Mouse (Mus musculus): ENCODE measurements around the gene Nr4a1.
A peak's percentile ranks its signal among the peaks of the same experiment; 100 is the strongest.

The Nr4a1 gene

DNA sequence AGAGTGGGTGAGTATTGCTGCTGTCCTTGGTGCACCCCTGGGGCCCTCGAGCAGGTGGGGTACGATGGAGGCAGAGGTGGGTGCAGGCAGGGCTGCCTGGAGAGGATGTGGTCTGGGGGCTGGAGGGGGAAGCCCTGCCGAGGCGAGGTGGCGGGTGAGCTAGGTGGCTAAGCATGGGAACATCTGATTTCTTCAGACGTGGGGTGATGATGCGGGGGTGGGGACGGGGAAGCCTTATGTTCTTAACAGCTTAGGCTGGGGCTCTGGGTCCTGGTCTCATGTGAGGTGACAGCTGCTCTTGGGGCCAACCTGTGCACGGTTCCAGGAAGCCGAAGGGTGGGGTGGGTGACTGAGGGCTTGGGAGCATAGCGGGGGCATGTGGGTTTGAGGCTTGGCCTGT lies 4.4 kb downstream of the Nr4a1 start:
- no peak for DNase-seq

DNA sequence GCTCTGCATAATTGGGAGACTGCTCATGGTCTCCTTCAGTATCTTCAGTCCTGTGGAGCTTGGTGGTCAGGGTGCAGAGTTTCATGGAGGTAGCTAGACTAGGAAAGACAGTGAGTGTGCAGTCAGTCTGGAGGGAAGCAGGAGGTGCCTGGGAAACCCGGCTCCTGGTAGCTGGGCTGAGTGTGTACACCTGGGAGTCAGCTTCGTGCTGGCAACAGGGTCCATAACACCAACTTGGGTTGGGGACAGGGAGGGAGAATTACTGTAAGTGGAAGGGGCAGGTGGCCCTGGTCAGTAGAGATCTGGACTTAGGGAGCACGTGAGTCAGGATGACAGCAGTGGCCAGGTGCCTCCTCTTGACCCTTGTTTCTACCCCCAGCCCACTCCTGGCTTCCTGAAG lies 5.9 kb downstream of the Nr4a1 start:
- no peak for DNase-seq

DNA sequence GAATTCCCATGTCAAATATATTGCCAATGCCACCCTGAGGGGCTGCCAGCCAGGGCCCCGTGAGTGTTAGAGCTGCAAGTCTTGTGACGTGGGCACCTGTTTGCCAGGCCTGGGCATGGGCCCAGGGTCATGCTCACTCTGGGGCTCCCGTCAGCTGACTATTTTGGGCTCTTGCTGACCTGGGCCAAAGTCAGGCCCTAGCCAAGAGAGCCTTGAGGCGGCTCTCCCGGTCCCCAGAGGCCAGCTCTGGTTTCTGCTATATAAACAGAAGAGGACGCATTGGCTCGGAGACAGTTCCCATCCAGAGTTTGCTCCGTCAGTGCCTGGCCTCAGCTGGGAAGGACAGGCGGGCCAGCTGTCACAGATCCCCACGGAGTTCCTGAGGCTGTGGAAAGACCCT lies 6.3 kb downstream of the Nr4a1 start:
- peak; percentile 65 for DNase-seq

DNA sequence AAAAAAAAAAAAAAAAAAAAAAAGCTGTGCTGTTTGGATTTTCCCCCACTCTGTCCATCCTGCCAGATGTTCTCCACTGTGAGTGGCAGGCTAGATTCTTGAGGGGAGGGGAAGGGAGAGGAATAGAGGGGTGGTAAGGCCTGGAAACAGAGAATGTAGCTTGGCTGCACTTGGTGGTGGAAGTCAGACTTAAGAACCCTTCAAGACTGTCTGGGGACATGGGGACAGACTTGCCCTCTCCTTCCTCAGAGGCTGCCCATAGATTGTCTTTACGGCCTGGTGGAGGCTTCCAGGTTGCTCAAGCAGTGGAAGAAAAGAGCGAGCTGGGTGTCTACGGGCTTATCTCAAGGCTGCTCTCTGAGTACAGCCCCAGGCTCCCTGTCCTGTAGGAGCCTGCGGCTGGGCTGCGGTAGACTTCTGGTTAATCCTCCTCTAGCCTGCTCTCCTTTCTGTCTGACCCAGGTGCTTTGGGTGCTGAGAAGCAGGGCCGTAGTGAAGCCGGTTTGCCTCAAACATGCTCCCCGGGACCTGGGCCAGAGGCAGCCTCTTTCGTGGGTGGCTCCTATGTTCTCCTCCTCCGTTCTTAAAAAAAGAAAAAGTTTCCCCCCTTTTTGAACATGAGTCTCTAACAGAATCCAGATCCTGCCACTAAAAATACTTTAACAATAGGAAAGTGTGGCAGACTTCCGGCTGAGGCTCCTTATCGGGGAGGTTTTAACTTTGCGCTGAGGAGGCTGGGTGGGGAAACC lies 7.0 kb downstream of the Nr4a1 start:
- no peak for DNase-seq

DNA sequence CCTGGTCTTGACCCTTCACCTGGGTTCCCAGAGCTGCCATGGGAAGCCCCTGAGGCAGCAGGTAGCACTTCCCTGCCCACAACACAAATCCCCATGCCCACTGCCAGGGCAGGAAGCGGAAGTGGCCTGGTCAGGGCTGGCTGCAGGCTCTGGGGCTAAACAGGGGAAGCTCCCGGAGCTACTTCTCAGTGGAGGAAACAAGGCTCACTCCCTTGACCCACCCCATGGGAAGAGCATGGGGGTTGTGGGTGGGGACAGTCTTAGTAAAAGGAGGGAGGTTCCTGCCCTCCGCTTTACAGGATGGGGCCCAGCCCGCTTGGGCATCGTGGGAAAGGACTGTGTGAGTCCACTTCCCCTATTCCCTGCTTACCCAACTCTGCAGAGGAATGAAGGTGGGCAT lies 8.4 kb downstream of the Nr4a1 start:
- peak; percentile 50 for DNase-seq

DNA sequence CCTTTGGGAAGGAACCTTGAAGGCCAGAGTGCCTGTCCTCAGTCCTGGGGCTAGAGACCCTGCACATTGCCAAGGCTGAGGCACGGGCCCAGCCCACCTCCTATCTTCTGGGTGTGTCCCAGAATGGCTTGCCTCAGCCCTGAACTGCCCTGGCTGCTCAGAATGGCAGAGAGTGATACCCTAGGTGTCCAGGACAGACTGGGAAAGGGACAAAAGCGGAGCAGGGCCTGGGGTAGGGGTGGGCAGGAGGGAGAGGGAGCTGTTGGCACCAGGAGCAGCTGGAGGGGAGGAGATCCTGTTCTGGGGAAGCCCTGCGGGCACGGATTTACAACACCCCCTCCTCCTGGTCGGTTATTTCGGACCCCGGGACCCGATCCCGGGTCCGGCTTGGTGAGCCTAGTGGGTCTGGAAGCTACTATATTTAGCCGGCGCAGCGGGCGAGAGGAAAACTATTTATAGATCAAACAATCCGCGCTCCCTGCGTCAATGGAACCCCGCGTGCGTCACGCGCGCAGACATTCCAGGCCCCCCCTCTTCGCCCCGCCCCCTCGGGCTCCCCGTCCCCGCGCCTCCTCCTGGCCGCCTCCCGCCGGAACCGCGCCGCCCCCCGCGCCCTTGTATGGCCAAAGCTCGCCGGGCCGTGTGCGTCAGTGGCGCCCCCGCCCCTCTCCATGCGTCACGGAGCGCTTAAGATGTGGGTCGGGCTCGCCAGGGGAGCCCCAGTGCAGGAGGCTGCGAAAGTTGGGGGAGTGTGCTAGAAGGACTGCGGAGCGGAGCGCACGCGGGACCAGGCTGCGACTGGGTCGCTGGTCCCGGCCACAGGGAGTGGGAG lies 12.3 kb downstream of the Nr4a1 start:
- DNase-seq = peak; percentile 98

DNA sequence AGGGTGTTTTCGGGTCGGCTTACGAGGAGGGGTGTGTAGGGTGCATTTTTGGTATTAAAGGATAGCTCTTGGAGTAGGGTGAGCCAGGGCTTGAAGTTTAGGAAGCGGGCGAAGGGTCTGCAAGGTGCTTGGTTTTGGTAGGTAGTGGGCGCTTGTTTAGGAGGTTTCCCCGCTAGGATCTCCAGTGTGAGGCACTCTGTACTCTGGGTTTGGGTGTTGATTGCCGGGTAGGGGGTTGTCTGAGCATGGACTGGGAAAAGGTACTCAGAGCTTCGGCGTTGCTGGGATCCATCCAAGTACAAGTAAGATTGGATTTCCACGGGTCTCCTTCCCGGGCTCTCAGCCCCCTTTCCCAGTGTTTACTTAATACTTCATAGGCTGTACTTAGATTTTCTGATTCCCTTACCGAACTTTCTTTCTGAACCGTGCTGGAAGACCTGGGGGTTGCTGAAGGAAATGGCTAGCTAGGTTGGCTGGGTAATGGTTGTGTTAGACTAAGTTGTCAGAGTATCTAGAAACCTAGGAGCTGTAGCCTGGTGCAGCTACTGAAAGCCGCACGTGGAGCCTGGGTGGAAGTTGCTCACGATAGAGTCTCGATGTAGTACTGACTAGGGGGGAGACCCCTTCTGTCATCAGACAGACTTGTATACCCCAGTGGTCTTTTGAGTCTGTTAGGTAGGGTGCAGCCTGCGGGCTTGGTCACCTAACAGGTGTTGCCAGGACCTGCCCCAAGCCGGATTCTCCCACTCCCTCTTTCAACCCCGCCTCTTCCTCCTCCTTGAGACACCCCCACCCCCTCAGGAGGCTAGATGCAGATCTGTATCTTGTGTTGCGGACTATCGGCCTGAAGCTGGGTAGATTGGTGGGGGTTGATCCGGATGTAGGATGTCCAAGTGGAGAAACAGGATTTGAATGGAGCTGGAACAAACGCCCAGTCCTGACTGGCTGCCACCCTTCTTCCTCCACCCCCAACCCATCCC lies 13.3 kb downstream of the Nr4a1 start:
- DNase-seq = peak; percentile 46

DNA sequence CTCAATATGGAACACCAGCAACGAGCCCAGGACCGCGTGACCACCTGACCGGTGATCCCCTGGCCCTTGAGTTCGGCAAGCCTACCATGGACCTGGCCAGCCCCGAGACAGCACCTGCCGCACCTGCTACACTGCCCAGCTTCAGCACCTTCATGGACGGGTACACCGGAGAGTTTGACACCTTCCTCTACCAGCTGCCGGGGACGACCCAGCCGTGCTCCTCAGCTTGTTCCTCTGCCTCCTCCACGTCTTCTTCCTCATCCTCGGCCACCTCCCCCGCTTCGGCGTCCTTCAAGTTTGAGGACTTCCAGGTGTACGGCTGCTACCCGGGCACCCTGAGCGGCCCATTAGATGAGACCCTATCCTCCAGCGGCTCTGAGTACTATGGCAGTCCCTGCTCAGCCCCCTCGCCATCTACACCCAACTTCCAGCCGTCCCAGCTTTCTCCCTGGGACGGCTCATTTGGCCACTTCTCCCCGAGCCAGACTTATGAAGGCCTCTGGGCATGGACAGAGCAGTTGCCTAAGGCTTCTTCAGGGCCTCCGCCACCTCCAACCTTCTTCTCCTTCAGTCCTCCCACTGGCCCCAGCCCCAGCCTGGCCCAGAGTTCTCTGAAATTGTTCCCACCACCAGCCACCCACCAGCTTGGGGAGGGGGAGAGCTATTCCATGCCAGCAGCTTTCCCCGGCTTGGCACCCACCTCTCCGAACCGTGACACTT lies 16.2 kb downstream of the Nr4a1 start:
- no peak for DNase-seq

DNA sequence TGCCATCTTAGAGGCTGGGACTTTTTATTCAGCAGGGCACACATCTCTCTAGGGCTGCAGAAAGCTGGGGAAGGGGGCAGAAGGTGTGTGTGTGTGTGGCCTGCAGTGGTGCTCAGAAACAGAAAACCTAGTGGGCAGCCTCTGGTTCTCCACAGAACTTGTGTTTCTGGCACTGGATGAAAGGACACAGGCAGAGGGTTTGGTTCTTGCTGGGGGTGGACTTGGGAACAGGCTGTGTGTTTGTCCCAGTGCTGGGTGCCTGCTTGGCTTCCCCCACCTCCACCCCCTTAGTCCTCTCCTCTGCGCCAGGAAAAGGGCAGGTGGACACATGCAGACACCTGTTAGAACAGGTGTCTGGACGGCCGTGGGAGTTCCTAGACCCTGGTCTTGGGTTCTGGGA lies 17.0 kb downstream of the Nr4a1 start:
- no peak for DNase-seq

DNA sequence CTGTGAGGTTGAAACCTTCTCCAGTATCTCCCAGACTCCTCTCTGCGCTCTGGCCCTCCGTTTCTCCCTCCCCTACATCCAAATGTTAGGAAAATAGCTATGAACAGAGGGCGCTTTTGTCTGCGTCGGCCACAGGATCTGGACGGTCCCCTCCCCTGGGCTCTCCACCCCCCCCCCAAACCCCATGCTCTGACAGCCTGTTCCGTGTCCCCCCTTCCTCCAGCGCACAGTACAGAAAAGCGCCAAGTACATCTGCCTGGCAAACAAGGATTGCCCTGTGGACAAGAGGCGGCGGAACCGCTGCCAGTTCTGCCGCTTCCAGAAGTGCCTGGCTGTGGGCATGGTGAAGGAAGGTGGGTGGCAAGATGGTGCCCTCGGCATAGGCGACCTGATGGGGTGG lies 17.4 kb downstream of the Nr4a1 start:
- DNase-seq = no peak

DNA sequence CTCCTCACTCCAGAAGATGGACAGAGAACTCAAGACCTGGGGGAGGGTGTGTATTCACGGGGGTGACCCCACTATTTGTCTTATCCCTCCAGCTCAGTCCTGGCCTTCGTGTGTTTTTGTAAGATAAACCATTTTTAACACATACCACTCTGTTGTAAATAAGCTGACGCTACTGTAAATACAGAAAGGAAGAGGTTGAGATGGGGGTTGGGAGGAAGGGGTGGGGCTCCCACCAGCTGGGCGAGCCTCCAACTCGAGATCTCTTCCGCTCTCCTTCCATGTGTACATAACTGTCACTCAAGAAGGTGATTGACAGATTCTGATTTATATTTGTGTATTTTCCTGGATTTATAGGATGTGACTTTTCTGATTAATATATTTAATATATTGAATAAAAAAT lies 20.3 kb downstream of the Nr4a1 start:
- DNase-seq = no peak

DNA sequence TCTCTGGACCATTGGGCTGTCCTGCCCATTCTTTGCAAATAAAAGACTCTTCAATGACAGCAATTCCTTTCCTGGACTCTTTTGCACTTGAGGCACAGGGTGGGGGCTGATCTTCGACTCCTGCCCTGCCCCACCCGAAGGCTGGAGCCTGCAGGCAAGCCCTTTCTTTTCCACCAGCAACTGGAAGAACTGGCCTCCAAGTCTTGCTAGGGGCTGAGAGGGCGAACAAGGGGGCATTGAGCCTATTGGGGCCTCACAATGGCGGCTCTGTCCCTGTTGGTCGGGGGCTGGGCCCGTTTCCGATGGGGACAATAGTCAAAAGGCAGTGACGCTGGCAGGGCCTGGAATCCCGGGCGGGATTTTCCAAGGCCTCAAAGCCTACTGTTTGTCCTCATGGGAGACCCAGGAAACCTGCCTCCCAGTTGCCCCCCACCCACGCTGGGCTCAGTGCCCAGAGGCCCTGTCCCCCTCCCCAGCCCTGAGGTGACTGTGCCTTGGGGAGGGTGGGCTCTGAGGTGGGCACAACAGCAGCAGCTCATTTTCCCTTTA lies 23.4 kb downstream of the Nr4a1 start:
- no peak for DNase-seq

DNA sequence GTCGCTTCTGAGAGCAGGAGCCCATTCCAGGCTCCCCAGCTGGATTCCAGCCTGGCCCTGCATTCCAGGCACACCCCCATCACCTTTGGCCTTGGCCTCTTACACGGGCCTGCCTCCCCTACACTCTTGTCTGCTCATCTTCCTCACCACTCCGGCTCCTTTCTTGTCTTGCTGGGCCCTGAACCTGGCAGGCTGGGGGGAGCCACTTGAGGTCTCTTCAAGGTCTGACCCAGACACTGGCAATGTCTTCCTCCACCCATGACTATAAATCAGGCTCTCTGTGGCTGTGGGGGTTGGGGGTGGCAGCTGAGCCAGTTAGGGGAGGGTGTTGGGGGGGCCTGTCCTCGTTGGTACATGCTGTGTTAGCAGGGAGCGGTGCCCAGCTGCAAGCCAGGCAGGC lies 24.5 kb downstream of the Nr4a1 start:
- DNase-seq = no peak

DNA sequence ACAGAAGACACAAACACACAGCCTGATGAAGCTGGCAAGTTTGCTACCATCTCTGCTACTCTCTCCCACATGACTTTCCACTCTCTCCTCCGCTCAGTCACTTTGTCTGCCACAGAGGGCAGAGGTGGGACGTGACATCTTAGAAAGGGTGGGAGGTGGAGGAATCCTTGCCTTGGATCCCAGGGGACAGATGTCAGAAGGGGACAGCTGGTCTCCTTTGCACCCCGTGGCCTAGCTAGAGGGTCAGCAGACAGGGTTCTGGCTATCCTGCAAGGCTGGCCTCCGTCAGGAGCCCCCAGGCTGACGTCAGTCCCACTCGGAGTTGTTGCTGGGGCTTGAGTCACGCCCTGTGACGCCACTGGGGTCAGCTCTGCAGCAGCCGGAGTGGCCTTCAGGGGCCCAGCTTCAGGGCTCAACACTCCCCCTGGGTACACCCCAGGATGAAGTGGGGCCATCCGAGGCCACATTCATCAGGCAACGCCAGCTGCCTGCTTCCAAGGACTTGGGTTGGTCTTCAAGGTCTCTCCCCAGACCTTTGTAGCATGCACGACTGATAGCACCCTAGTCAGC lies 25.4 kb downstream of the Nr4a1 start:
- DNase-seq = no peak

DNA sequence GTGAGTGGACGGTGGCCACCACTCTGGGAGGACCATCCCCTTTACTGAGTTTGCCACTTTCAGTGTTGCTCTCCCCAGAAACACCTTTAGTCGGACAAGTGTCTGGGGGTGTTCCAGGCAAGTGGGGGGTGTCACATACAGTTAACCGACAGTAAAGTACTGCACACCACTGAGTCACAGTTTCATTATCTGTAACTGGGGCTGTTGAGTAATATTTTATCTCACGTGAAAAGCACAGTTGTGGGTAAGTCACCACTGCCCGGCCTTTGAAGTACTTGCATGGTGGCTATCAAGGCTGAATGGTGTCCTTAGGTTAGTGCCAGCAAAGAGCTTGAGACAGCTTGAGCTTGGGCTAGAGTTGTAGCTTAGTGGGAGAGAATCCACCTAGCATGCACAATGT lies 28.4 kb downstream of the Nr4a1 start:
- DNase-seq = no peak

DNA sequence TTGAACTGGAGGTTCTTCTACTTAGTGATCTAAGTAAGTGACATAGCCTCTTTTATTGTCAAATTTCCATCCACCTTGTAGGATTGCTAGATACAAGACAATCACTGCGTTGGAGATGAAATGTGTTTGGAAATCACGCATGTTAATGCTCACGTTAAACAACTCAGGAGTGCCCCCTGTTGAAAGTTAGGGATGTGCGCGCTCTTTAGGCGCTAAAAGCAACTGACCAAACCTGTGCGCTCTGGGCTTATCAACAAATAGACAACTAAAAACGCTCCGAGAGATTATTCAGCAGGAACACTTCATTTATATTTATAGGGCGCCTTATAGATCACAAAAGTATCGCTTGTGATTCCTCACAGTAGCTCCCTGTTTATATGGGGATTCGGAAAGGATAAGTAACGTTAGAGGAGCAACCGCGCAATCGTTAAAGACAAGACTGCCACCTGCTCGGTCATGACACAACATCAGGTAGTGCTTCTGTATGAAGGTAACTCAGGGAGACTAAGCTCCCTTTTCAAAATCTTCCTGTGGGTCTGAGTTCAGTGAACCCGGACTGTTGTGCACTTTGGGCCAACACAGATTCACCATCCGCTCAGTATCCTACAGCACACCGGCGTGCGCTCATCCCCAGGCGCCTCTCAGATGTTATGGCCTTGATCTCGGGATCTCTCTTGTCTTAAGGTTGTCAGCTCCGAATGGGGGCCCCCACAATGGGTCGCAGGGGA lies 29.3 kb downstream of the Nr4a1 start:
- DNase-seq = peak; percentile 76

DNA sequence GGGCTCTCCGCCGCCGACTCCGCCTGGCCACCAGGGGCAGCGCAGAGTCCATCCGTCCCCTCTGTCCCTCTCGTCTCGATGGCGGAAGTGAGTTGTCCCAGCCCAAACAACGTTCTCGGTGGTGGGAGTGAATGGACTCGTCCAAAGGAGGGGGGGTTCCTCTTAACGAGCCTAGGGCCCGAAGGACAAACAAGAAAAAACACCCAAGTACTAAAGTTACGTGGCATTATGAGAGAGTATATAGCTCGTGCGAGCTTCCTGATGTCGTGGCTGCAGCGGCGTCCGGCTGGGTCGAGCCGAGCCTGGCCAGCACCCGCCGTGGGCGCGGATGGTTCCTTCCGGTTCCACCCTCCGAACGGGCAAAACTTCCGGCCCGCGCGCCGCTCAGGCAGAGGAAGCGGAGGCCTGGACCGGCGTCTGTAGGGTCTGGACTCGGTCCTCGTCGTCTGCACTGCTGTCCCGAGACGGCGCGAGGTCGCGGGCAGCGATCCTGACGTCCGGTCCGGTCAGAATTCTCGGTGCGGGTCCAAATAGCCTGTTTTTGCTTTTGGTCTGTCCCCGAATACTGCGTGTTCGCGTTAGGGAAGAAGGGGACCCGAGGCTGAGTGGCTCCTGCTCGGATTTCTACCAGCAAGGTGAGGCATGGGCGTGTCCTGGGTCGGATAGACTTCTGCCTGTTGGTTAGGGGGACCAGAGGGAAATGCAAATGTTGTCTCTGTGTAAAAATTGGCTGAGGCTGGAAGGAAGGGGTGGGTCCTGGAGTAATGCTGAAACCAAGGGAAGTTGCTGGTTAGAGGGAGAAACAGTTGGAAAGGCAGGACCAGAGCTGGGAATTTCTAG lies 30.1 kb downstream of the Nr4a1 start, which contains the start of gene Atg101:
Gene Atg101, plus strand, starts transcription at position 362 of the 840 bp plus-strand sequence.
- DNase-seq = peak; percentile 91

DNA sequence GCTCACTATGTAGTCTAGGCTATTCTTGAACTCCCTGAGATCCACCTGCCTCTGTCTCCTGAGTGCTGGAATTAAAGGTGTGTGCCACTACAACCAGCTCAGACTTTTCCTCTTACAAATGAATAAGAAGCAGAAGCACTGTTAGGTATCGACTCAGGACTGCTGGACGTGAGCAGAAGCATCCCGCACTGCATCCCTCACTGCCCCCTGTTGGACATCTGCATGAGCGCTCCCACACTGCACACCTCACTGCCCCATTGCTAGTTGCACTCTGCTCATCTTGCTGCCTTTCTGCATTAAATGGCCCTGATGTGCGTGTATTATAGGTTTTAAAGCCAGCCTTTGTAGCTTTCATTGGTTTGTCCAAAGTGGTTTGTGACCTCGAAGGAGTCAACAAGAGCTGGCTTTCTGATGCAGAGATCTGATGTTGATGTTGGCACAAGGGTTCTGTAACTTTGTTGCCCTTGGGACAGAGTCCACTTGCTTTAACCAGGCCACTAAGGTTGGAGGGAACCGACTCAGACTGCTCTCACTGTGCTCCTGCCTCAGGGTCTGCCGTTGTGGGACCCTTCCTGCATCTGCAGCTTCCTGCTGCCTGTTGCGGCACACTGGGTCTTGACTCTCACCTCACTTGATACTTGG lies 32.2 kb downstream of the Nr4a1 start:
- DNase-seq = peak; percentile 46

DNA sequence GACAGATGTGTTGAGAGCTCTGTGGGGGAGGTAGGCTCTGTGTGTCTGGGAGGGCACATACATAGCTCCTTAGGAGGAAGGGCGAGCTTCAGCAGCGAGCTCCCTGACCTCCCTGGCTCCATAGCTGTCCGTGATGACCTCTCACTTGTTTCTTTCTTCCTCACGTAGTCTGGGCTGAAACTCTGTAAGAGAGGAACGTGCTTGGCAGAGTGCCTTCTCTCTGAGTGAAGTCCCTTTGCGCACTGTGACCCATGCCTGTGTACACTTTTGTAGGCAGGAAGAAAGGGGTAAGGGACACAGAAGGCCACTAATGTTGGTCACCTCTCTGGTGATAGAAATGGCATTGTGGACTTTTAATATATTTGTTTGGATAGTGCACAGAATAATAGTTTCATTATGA lies 33.3 kb downstream of the Nr4a1 start:
- no peak for DNase-seq

DNA sequence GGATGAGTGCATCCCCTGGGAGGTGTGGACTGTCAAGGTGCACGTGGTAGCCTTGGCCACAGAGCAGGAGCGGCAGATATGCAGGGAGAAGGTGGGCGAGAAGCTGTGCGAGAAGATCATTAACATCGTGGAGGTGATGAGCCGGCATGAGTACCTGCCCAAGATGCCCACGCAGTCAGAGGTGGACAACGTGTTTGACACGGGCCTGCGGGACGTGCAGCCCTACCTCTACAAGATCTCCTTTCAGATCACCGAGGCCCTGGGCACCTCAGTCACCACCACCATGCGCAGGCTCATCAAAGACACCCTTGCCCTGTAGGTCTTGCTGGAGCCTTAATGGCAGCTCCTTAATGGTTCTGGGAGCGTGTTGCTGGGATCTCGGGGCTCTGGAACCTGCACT lies 36.3 kb downstream of the Nr4a1 start:
- DNase-seq = no peak
